Mouse (Mus musculus): ENCODE measurements around the gene Rai1.

- no peak for TF ChIP-seq POLR2A (IDR thresholded peaks at IDR 0.05; ENCODE audit: control insufficient read depth, low read depth, low read length)
- no peak for TF ChIP-seq CTCF (IDR thresholded peaks at IDR 0.05; ENCODE audit: control insufficient read depth, insufficient read depth, insufficient replicate concordance, low read depth, low read length)
These were observed 139.8 kb downstream of the Rai1 start for GRCm38 (mm10) chr11:60244503-60245143.
